Mouse (Mus musculus): ENCODE data around the gene Igf2. TPM values are rescaled to one million over a fixed set of nuclear protein-coding genes. Genes with fewer than 3 reads are reported as not detected.

Igf2 gene
- polyA plus RNA-seq, 1 experiment: 5.5 TPM

DNA sequence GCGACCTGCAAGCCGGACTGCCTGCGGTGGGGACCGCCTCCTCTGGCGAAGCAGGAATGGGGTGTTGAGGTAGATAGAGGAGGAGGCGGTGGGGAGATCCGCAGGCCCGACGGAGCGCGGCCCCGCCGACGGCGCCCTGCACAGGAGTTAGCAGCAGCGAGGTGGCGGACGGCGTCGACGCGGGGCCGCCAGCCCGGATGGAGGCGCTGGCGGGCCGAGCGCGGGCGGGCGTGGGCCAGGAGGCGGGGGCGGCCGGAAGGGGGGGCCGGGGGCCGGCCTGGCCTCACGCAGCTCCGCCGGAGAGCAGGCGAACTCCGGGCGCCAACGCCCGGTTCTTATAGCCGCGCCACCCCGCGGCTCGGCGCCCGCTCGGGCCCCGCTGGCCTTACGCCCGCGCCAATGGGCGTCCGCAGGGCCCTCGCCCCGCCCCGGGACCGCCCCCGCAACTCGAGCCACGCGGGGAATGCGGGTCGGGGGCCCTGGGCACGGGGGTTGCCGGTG lies 7.4 kb downstream of the Igf2 start:
- no peaks in the 10 kb centered on the region for H3K79me2 ChIP-seq (ENCODE audit: control insufficient read depth, insufficient read depth)
- H3ac ChIP-seq (ENCODE audit: control insufficient read depth, insufficient read length, low read depth): no peak overlapping the region
- peaks cover 20% of the 10 kb centered on the region for H3K27me3 ChIP-seq (ENCODE audit: control insufficient read depth, insufficient read depth, insufficient read length)
- no peaks in the 10 kb centered on the region for H3K79me3 ChIP-seq (ENCODE audit: low read depth)
- no peak overlapping the region for H3K4me3 ChIP-seq (ENCODE audit: insufficient read depth, poor library complexity, severe bottlenecking)
- TF ChIP-seq CTCF (IDR thresholded peaks at IDR 0.05; ENCODE audit: control insufficient read depth, insufficient read depth, insufficient read length): no peak
- no peak for TF ChIP-seq MYOD1 (IDR thresholded peaks at IDR 0.05; ENCODE audit: control insufficient read depth, insufficient read length, low read depth)
- no peak for TF ChIP-seq MAX (IDR thresholded peaks at IDR 0.05)
- TF ChIP-seq FOSL1 (IDR thresholded peaks at IDR 0.05; ENCODE audit: insufficient read depth, low read length, poor library complexity, severe bottlenecking): no peak
- no peak for TF ChIP-seq MYOG (IDR thresholded peaks at IDR 0.05; ENCODE audit: control insufficient read depth, extremely low read depth, insufficient read length)
- no peak for TF ChIP-seq USF1 (IDR thresholded peaks at IDR 0.05; ENCODE audit: low read depth)
- no peak for TF ChIP-seq CEBPB (IDR thresholded peaks at IDR 0.05; ENCODE audit: low read depth)
- H3K36me3 ChIP-seq (ENCODE audit: control insufficient read depth, insufficient read depth): no peaks in the 10 kb centered on the region

DNA sequence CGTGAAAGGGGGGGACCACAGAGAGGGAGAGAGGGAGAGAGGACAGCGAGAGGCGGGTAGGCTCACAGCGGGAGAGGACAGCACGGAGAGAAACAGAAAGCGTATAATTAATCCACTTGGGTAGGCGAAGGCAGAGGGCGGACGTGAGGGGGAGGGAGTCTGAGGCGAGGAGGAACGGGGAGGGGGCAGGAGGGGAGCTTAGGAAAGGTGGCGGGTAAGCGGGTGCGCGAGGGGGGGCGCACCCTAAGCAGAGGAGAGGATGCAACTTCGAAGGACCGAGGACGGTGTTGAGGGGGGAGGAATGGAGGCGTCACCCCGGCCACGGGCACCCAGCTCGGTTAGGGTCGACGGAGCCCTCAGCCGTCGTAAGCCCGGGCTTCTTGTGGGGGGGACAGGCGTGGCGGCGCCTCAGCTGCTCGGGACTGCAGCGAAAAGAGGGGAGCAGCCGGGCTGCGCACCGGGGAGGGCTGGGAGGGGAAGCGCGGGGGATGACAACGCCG lies 7.9 kb downstream of the Igf2 start:
- no peaks in the 10 kb centered on the region for H3K79me3 ChIP-seq (ENCODE audit: low read depth)
- no peak overlapping the region for H3ac ChIP-seq (ENCODE audit: control insufficient read depth, insufficient read length, low read depth)
- H3K27me3 ChIP-seq (ENCODE audit: control insufficient read depth, insufficient read depth, insufficient read length): peaks cover 15% of the 10 kb centered on the region
- no peak overlapping the region for H3K4me3 ChIP-seq (ENCODE audit: insufficient read depth, poor library complexity, severe bottlenecking)
- no peaks in the 10 kb centered on the region for H3K79me2 ChIP-seq (ENCODE audit: control insufficient read depth, insufficient read depth)
- no peaks in the 10 kb centered on the region for H3K36me3 ChIP-seq (ENCODE audit: control insufficient read depth, insufficient read depth)
- TF ChIP-seq CEBPB (IDR thresholded peaks at IDR 0.05; ENCODE audit: low read depth) (no peak), MYOD1 (IDR thresholded peaks at IDR 0.05; ENCODE audit: control insufficient read depth, insufficient read length, low read depth) (no peak)

DNA sequence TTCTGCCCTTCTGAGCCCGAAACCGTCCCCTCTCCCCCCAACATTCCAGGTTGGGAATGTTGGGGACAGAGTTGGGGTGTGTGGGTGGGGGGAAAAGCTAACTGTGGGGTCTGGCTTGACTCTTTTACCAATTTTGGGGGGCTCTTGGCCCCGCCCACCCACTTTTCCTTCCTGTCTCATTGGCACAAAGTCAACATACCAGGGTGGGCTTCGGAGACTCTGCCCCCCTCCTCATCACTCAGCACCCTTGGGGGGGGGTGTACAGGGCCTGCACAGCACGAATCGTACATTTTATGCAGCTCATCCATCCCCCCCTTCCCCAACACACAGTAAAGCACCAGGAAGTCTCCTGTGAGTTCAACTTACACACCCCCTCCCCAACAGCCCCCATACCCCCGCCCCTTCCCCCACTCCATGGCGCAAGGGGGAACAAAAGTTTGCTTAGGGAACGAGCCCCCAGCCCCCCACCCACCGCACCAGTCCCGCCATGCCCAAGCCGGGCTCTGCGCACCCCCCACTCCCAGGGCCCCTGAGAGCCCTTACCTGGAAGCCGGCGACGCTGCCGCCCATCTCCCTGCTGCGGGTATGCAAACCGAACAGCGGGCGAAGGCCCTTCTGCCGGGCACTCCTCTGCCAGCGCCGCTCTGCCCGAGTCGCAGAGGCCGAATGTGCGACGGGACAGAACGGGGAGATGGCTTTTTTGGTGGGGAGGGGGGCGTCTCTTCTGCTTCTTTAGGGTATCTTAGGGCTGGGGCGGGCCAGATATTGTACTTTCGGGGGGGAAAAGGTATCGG lies 8.6 kb downstream of the Igf2 start:
- TF ChIP-seq MYOG (IDR thresholded peaks at IDR 0.05; ENCODE audit: control insufficient read depth, extremely low read depth, insufficient read length): no peak
- no peak for TF ChIP-seq MAX (IDR thresholded peaks at IDR 0.05)
- no peak for TF ChIP-seq MYOD1 (IDR thresholded peaks at IDR 0.05; ENCODE audit: control insufficient read depth, insufficient read length, low read depth)
- no peak for TF ChIP-seq USF1 (IDR thresholded peaks at IDR 0.05; ENCODE audit: low read depth)
- no peak for TF ChIP-seq CEBPB (IDR thresholded peaks at IDR 0.05; ENCODE audit: low read depth)
- no peak for TF ChIP-seq FOSL1 (IDR thresholded peaks at IDR 0.05; ENCODE audit: insufficient read depth, low read length, poor library complexity, severe bottlenecking)
- TF ChIP-seq CTCF (IDR thresholded peaks at IDR 0.05; ENCODE audit: control insufficient read depth, insufficient read depth, insufficient read length): no peak
- no peak overlapping the region for H3ac ChIP-seq (ENCODE audit: control insufficient read depth, insufficient read length, low read depth)

GRCm38 (mm10) chr7:142657341-142657791 lies 9.2 kb downstream of the Igf2 start:
- TF ChIP-seq MYOD1 (IDR thresholded peaks at IDR 0.05; ENCODE audit: control insufficient read depth, insufficient read length, low read depth): no peak
- no peak for TF ChIP-seq USF1 (IDR thresholded peaks at IDR 0.05; ENCODE audit: low read depth)
- TF ChIP-seq FOSL1 (IDR thresholded peaks at IDR 0.05; ENCODE audit: insufficient read depth, low read length, poor library complexity, severe bottlenecking): no peak
- TF ChIP-seq CEBPB (IDR thresholded peaks at IDR 0.05; ENCODE audit: low read depth): no peak
- TF ChIP-seq MAX (IDR thresholded peaks at IDR 0.05): no peak
- TF ChIP-seq MYOG (IDR thresholded peaks at IDR 0.05; ENCODE audit: control insufficient read depth, extremely low read depth, insufficient read length): no peak
- no peak for TF ChIP-seq CTCF (IDR thresholded peaks at IDR 0.05; ENCODE audit: control insufficient read depth, insufficient read depth, insufficient read length)
- Histone ChIP-seq H3K79me3 (ENCODE audit: low read depth) (no peaks in the 10 kb centered on the region), H3K36me3 (ENCODE audit: control insufficient read depth, insufficient read depth) (no peaks in the 10 kb centered on the region), H3K79me2 (ENCODE audit: control insufficient read depth, insufficient read depth) (no peaks in the 10 kb centered on the region), H3K4me3 (ENCODE audit: insufficient read depth, poor library complexity, severe bottlenecking) (no peak overlapping the region), H3K27me3 (ENCODE audit: control insufficient read depth, insufficient read depth, insufficient read length) (peaks cover 13% of the 10 kb centered on the region), H3ac (ENCODE audit: control insufficient read depth, insufficient read length, low read depth) (no peak overlapping the region)

More for the DNA sequence above, 8.6 kb downstream of the Igf2 start:
- Histone ChIP-seq H3K4me3 (ENCODE audit: insufficient read depth, poor library complexity, severe bottlenecking) (no peak overlapping the region), H3K79me2 (ENCODE audit: control insufficient read depth, insufficient read depth) (no peaks in the 10 kb centered on the region), H3K27me3 (ENCODE audit: control insufficient read depth, insufficient read depth, insufficient read length) (peaks cover 13% of the 10 kb centered on the region), H3K36me3 (ENCODE audit: control insufficient read depth, insufficient read depth) (no peaks in the 10 kb centered on the region), H3K79me3 (ENCODE audit: low read depth) (no peaks in the 10 kb centered on the region)

DNA sequence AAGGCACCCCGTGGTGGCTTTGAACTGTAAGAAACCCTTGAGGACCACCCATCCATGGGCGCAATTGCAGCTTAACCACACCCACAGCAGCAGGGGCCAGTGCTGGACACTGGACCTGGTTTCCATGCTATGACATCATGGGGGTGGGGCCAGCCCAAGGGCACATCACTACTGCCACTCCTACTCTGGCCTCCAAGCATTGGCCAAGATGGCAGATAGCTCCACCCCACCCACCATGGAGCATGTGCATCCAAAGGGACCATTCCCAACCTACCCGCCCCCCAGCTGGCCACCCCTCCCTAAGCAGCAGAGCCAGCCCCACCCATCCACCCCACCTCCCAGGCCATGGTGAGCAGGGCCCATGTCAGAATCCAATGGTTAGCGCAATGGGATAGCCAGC lies 10.6 kb downstream of the Igf2 start:
- H3ac ChIP-seq (ENCODE audit: control insufficient read depth, insufficient read length, low read depth): no peak overlapping the region
- no peaks in the 10 kb centered on the region for H3K79me3 ChIP-seq (ENCODE audit: low read depth)
- no peaks in the 10 kb centered on the region for H3K79me2 ChIP-seq (ENCODE audit: control insufficient read depth, insufficient read depth)
- no peak for TF ChIP-seq FOSL1 (IDR thresholded peaks at IDR 0.05; ENCODE audit: insufficient read depth, low read length, poor library complexity, severe bottlenecking)
- TF ChIP-seq USF1 (IDR thresholded peaks at IDR 0.05; ENCODE audit: low read depth): no peak
- no peak for TF ChIP-seq CEBPB (IDR thresholded peaks at IDR 0.05; ENCODE audit: low read depth)
- no peak for TF ChIP-seq CTCF (IDR thresholded peaks at IDR 0.05; ENCODE audit: control insufficient read depth, insufficient read depth, insufficient read length)
- TF ChIP-seq MYOD1 (IDR thresholded peaks at IDR 0.05; ENCODE audit: control insufficient read depth, insufficient read length, low read depth): no peak
- no peak for TF ChIP-seq MYOG (IDR thresholded peaks at IDR 0.05; ENCODE audit: control insufficient read depth, extremely low read depth, insufficient read length)
- no peak for TF ChIP-seq MAX (IDR thresholded peaks at IDR 0.05)
- no peaks in the 10 kb centered on the region for H3K36me3 ChIP-seq (ENCODE audit: control insufficient read depth, insufficient read depth)
- peaks cover 12% of the 10 kb centered on the region for H3K27me3 ChIP-seq (ENCODE audit: control insufficient read depth, insufficient read depth, insufficient read length)
- H3K4me3 ChIP-seq (ENCODE audit: insufficient read depth, poor library complexity, severe bottlenecking): no peak overlapping the region

All from C2C12 (cell line).